Mouse (Mus musculus) liver, adult 2 months (tissue): ENCODE measurements around the gene Gna13. TPM values are rescaled to one million over a fixed set of nuclear protein-coding genes. Genes with fewer than 3 reads are reported as not detected.

Experiments
- DNase-seq: peaks from one replicate; pipeline ENCODE4 v3.0.0-alpha.2; 2011; ENCODE audit warnings: low read depth, low spot score; ENCODE audit errors: extremely low read depth
- H3K27ac ChIP-seq: fragments of 200-500 bp; replicated peaks from 2 replicates; pipeline ENCODE4 v1.5.1; 2012; ENCODE audit warnings: low read depth, mild to moderate bottlenecking, control low read depth, inconsistent platforms, low read length; ENCODE audit not compliant: insufficient read depth
- H3K27me3 ChIP-seq: fragments of 200-500 bp; 2 replicates; pipeline ENCODE4 v1.6.1; 2012; ENCODE audit warnings: mild to moderate bottlenecking, moderate library complexity, low read length, inconsistent platforms; ENCODE audit not compliant: control insufficient read depth, insufficient read depth
- H3K36me3 ChIP-seq: fragments of 200-500 bp; 2 replicates; pipeline ENCODE4 v1.6.1; 2012; ENCODE audit warnings: low read length, inconsistent platforms; ENCODE audit not compliant: control insufficient read depth, insufficient read depth
- H3K4me1 ChIP-seq: fragments of 200-500 bp; 2 replicates; pipeline ENCODE4 v1.6.1; 2011; ENCODE audit warnings: low read length; ENCODE audit not compliant: control insufficient read depth, insufficient read depth
- H3K4me3 ChIP-seq: fragments of 200-500 bp; 2 replicates; pipeline ENCODE4 v1.5.1; 2011; ENCODE audit warnings: low read depth, mild to moderate bottlenecking, control low read depth, low read length, moderate library complexity; ENCODE audit not compliant: insufficient read depth
- H3K79me2 ChIP-seq: fragments of 200-500 bp; 2 replicates; pipeline ENCODE4 v1.6.1; 2012; ENCODE audit warnings: inconsistent platforms, mild to moderate bottlenecking, low read length, moderate library complexity; ENCODE audit not compliant: control insufficient read depth, insufficient read depth
- H3K9ac ChIP-seq: fragments of 200-500 bp; 2 replicates; pipeline ENCODE4 v1.6.1; 2012; ENCODE audit warnings: low read depth, mild to moderate bottlenecking, control low read depth, inconsistent platforms, low read length
- CTCF ChIP-seq: fragments of 200-500 bp; IDR thresholded peaks from 2 replicates; pipeline ENCODE4 v1.5.1; 2011; ENCODE audit warnings: low read depth, low read length, control low read depth
- POLR2A ChIP-seq: fragments of 200-500 bp; IDR thresholded peaks from 2 replicates; pipeline ENCODE4 v1.6.1; 2011; ENCODE audit warnings: low read length, control low read depth; ENCODE audit not compliant: insufficient read depth; ENCODE audit errors: extremely low read depth
- WGBS: fragments of 180-500 bp; shearing (Covaris S2); methylation state at CpG from one replicate; pipeline ENCODE4 v1.1.7; 2018; 5-methylcytosine and 5-hydroxymethylcytosine counted together
- polyA plus RNA-seq: library from polyadenylated mRNA; depleted of rRNA; stranded (reverse); fragments of >200 nt; gene quantifications from 2 replicates; pipeline ENCODE4 v1.2.3, GENCODE M21; 2012
- total RNA-seq: library from RNA; depleted of rRNA; stranded (reverse); fragments of >200 nt; gene quantifications from 2 replicates; pipeline ENCODE4 v1.2.3, GENCODE M21; 2014

The Gna13 gene
- total and polyA plus RNA-seq, 2 experiments = 13.7 to 18.0 TPM

- Histone ChIP-seq H3K79me2 (no peaks in the 10 kb centered on the region), H3K4me1 (no peaks in the 10 kb centered on the region), H3K4me3 (no peak overlapping the region), H3K36me3 (no peaks in the 10 kb centered on the region), H3K27ac (no peak overlapping the region), H3K27me3 (no peaks in the 10 kb centered on the region), H3K9ac (no peak overlapping the region)
- DNase-seq = no peak
- WGBS = 77% methylated on average over 9 of the region's 9 CpGs
- TF ChIP-seq CTCF (no peak), POLR2A (no peak)
These were observed 54.9 kb downstream of the Gna13 start for GRCm38 (mm10) chr11:109417472-109418040.

- Histone ChIP-seq H3K27ac (no peak overlapping the region), H3K27me3 (no peaks in the 10 kb centered on the region), H3K4me3 (no peak overlapping the region), H3K9ac (no peak overlapping the region), H3K4me1 (no peaks in the 10 kb centered on the region), H3K79me2 (no peaks in the 10 kb centered on the region), H3K36me3 (no peaks in the 10 kb centered on the region)
- no peak for DNase-seq
- no peak for TF ChIP-seq POLR2A
- TF ChIP-seq CTCF = no peak
- 24% methylated on average over 4 of the region's 4 CpGs for WGBS
These were observed 56.8 kb downstream of the Gna13 start for GRCm38 (mm10) chr11:109419461-109419860.

GRCm38 (mm10) chr11:109419961-109420566 lies 57.4 kb downstream of the Gna13 start:
- no peak for DNase-seq
- 68% methylated on average over 16 of the region's 16 CpGs for WGBS
- Histone ChIP-seq H3K36me3 (no peaks in the 10 kb centered on the region), H3K27ac (no peak overlapping the region), H3K4me3 (no peak overlapping the region), H3K79me2 (no peaks in the 10 kb centered on the region), H3K27me3 (no peaks in the 10 kb centered on the region), H3K9ac (no peak overlapping the region), H3K4me1 (no peaks in the 10 kb centered on the region)
- TF ChIP-seq POLR2A (no peak), CTCF (no peak)

- Histone ChIP-seq H3K4me1 (no peaks in the 10 kb centered on the region), H3K27ac (no peak overlapping the region), H3K9ac (no peak overlapping the region), H3K27me3 (no peaks in the 10 kb centered on the region), H3K79me2 (no peaks in the 10 kb centered on the region), H3K36me3 (no peaks in the 10 kb centered on the region), H3K4me3 (no peak overlapping the region)
- TF ChIP-seq POLR2A (no peak), CTCF (no peak)
- no peak for DNase-seq
- 91% methylated on average over 14 of the region's 14 CpGs for WGBS
These were observed 57.9 kb downstream of the Gna13 start for GRCm38 (mm10) chr11:109420567-109420962.

GRCm38 (mm10) chr11:109421205-109421604 lies 58.6 kb downstream of the Gna13 start:
- H3K4me3 ChIP-seq = no peak overlapping the region
- no peaks in the 10 kb centered on the region for H3K36me3 ChIP-seq
- no peaks in the 10 kb centered on the region for H3K79me2 ChIP-seq
- DNase-seq = no peak
- peaks cover under 1% of the 10 kb centered on the region; the same call in 1 of the 2 replicates for H3K4me1 ChIP-seq
- 84% methylated on average over 5 of the region's 5 CpGs for WGBS
- TF ChIP-seq POLR2A = no peak
- H3K27ac ChIP-seq = no peak overlapping the region
- no peak overlapping the region for H3K9ac ChIP-seq
- H3K27me3 ChIP-seq = no peaks in the 10 kb centered on the region

- Histone ChIP-seq H3K4me3 (no peak overlapping the region), H3K4me1 (peaks cover 2% of the 10 kb centered on the region; the same call in 1 of the 2 replicates), H3K27ac (no peak overlapping the region), H3K27me3 (no peaks in the 10 kb centered on the region), H3K79me2 (no peaks in the 10 kb centered on the region), H3K36me3 (no peaks in the 10 kb centered on the region), H3K9ac (no peak overlapping the region)
- 97% methylated on average over 4 of the region's 4 CpGs for WGBS
- TF ChIP-seq CTCF (no peak), POLR2A (no peak)
- no peak for DNase-seq
These were observed 59.6 kb downstream of the Gna13 start for GRCm38 (mm10) chr11:109422263-109422662.
